Mouse (Mus musculus): ENCODE data around the gene Fbxw22. TPM values are rescaled to one million over a fixed set of nuclear protein-coding genes. Genes with fewer than 3 reads are reported as not detected.

Gene Fbxw22
- not detected for polyA plus RNA-seq (2017; shearing (Covaris generic))

DNA sequence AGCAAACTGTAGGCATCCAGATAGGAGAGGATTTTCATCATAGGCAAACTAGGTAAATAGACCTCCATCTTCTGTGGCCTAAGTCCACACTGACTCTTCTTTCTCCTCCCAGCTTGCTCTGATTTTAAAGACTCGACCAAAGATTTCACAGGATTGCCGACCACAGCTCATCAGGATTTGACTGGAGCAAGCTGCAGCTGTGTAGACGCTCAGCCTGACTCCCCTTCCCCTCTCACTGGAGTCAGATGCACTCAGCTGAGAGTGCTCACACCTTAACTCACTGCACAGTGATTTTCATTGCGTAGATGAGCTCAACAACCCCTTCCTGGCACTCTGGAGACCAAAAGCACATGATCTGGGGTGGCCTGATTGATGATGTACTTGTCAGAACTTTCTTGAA is at the start of gene Fbxw22:
Gene Fbxw22 (minus strand): TSS at position 101 of the 400 bp plus-strand sequence.

DNA sequence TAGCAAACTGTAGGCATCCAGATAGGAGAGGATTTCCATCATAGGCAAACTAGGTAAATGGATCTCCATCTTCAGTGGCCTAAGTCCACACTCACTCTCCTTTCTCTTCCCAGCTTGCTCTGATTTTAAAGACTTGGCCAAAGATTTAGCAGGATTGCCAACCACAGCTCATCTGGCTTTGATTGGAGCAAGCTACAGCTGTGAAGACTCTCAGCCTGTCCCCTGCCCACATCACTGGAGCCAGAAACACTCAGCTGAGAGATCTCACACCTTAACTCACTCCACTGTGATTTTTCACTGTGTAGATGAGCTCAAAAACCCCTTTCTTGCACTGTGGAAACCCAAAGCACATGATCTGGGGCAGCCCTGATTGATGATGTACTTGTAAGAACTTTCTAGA is 44.9 kb upstream of the Fbxw22 start, which contains the start of gene Fbxw16:
Gene Fbxw16 (minus strand): TSS at position 101 of the 400 bp plus-strand sequence.

DNA sequence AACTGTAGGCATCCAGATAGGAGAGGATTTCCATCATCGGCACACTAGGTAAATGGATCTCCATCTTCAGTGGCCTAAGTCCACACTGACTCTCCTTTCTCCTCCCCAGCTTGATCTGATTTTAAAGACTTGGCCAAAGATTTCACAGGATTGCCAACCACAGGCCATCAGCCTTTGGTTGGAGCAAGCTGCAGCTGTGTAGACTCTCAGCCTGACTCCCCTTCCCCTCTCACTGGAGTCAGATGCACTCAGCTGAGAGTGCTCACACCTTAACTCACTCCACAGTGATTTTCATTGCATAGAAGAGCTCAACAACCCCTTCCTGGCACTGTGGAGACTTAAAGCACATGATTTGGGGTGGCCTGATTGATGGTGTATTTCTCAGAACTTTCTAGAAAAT is 64.5 kb downstream of the Fbxw22 start, which contains the start of gene Fbxw28:
Gene Fbxw28 (minus strand): TSS at position 101 of the 400 bp plus-strand sequence.

Other genes with a start within 250 kb of the Fbxw22 start
- 0.49 TPM for gene Fbxw21, start 242.3 kb downstream of the Fbxw22 start, polyA plus RNA-seq (2017; shearing (Covaris generic))
- gene Fbxw13, start 208.3 kb downstream of the Fbxw22 start, polyA plus RNA-seq (2017; shearing (Covaris generic)), result not detected
- gene Fbxw20, start 169.5 kb downstream of the Fbxw22 start, polyA plus RNA-seq (2017; shearing (Covaris generic)), result not detected
- gene Fbxw14, start 116.6 kb downstream of the Fbxw22 start, polyA plus RNA-seq (2017; shearing (Covaris generic)), result not detected
- not detected for gene Fbxw28, start 64.6 kb downstream of the Fbxw22 start, polyA plus RNA-seq (2017; shearing (Covaris generic))
- not detected for gene Fbxw16, start 44.8 kb upstream of the Fbxw22 start, polyA plus RNA-seq (2017; shearing (Covaris generic))
- gene Fbxw19, start 91.6 kb upstream of the Fbxw22 start, polyA plus RNA-seq (2017; shearing (Covaris generic)), result not detected
- not detected for gene Fbxw15, start 164.0 kb upstream of the Fbxw22 start, polyA plus RNA-seq (2017; shearing (Covaris generic))
- not detected for gene Fbxw24, start 221.8 kb upstream of the Fbxw22 start, polyA plus RNA-seq (2017; shearing (Covaris generic))

Measured in effector memory CD4-positive, alpha-beta T cell, adult 5 months (primary cell).